Mouse (Mus musculus): ENCODE results near the gene Chordc1.
"Not testable (repeated sequence)": the region's sequence is repeated elsewhere in the genome, so short reads cannot be mapped to it uniquely, and the experiment has no call there.

The Chordc1 gene

DNA sequence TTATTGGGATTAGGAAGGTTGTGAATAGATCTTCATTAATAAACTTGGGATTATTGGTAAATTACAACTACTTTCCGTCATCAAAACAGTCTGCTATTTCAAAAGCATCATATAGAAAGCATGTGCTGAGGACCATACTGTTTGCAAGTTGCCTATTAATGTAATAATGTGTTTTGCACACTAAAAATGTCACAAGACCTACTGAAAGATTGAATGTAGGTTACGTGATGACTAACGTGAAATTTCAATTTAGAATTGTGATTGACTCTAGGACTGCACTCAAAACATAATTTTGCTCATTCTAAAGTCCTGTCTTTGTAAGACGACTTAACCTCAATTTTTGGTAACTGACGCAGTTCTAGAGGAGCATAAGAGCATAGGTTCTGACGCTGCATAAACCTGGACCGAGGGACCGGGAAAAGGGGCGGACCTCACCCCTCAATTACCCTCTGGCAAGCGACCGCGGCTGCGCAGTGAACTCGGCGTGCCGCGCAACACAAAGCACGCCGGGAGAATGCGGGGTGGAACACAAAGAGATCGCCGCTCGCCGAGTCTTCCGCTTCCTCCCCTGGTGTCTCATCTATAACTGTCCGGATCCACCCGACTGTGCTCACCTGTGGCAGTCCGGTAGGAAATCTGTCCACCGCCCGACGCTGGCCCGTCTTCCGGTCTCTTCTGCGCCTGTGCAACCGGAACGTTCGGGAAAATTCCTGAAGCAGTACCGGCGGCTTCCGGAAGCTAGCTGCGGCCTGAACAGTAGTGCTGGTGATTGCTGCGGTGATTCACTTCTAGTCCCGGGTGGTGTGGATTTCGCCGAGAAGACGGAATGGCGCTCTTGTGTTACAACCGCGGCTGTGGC, at the start of gene Chordc1:
Gene Chordc1, plus strand, starts transcription at position 555 of the 859 bp plus-strand sequence.
- in situ Hi-C loops (cut with MboI, MseI): loop anchor here in 1 of 2 experiments (10.0 kb wide), 1 partner anchor 1323 kb away; no protein-coding TSS in a partner anchor

GRCm38 (mm10) chr9:18275901-18276300, 16.0 kb upstream of the Chordc1 start:
- in situ Hi-C loops (cut with MboI, MseI): no loop called here

DNA sequence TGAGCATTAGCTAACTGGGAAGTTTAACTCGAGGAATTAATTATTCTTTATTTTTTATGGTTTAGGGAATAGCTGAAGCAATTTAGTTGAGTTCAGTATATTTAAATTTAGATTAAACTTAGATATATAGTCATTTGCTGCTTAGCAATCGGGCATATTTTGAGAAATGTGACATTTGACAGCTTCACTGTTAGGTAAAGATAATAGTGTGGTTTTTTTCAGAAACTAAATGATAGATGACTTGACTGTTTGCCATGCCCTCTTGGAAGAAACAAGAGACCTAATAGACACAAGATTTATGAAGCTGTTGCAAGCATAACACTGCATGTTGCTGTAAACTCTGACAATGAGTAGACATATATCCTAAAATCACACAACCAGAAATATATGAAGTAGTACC, 15.1 kb upstream of the Chordc1 start:
- in situ Hi-C loops (cut with MboI, MseI): no loop called here

DNA sequence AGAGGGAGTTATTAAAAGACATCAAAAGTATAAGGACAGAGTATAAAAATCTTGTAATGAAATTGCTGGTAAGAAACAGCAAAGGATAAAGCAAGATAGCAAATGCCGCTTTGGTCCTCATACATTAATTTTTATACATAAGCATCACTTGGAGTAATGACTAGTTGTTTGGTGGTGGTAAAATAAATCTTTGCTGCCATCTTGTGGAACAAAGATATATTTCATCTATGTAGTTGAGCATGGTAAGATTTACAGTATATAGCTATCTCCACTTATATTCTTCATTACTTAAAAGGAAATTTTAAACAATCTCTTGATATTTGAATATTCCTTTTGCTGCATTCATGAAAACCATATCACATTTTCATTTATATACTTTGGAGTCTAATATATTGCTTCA, 14.4 kb upstream of the Chordc1 start:
- in situ Hi-C loops (cut with MboI, MseI): no loop called here

DNA sequence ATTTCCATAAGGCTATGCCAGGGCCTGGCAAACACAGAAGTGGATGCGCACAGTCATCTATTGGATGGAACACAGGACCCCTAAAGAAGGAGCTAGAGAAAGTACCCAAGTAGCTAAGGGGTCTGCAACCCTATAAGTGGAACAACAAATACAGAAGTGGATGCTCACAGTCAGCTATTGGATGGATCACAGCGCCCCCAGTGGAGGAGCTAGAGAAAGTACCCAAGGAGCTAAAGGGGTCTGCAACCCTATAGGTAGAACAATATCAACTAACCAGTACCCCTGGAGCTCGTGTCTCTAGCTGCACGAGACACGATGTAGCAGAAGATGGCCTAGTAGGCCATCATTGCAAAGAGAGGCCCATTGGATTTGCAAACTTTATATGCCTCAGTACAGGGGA, 13.2 kb upstream of the Chordc1 start:
- in situ Hi-C loops (cut with MboI, MseI): not testable (repeated sequence)

DNA sequence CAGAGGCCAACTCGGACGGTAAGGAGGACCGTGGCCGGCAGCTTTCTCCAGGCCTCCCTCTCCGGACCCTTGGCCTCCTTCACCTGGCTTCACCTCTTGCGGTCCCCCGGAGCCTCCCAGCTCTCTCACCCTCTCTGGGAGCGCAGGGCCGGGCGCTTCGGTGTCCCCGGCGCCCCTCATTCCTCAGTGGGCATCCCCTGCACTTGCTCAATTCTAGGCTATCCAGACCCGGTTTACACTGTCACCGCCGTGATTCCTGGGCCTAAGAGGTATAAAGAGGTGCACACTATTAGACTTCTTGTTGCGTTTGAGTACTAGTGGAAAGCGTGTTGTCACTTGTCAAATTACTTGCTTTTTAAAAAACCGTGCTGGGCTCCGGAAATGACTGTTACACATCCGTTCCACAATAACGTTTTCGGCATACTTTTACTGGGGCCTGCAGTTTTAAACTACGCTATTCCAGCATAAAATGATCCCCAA, 558 bp downstream of the Chordc1 start:
- in situ Hi-C loops (cut with MboI, MseI): loop anchor here in 1 of 2 experiments (10.0 kb wide), 1 partner anchor 1322 kb away; no protein-coding TSS in a partner anchor

- in situ Hi-C loops (cut with MboI, MseI): loop anchor here in 1 of 2 experiments (10.0 kb wide), 1 partner anchor 1322 kb away; no protein-coding TSS in a partner anchor
Observed at GRCm38 (mm10) chr9:18293026-18293781, 1.3 kb downstream of the Chordc1 start.

- in situ Hi-C loops (cut with MboI, MseI): loop anchor here in 1 of 2 experiments (10.0 kb wide), 1 partner anchor 1316 kb away; no protein-coding TSS in a partner anchor
Observed at GRCm38 (mm10) chr9:18298301-18298700, 6.4 kb downstream of the Chordc1 start.

DNA sequence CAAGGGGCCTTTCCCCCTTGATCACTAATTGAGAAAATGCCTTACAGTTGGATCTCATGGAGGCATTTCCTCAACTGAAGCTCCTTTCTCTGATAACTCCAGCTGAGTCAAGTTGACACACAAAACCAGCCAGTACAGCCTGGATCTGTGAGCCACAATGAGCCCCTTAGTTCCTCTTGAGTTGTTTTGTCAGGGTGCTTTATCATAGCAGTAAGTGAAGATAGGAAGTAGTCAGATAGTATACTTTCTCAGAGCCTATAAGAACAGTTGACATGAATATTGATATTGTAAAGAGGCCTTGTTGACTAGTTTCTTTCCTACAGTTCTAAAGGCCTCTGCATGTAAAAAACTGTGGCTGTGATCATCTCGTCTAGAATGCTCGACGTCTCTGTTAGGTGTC, 28.1 kb downstream of the Chordc1 start:
- in situ Hi-C loops (cut with MboI, MseI): no loop called here
